Mouse (Mus musculus): ENCODE data around the gene Capn15. TPM values are rescaled to one million over a fixed set of nuclear protein-coding genes. Genes with fewer than 3 reads are reported as not detected.

The Capn15 gene
- total RNA-seq, 2 experiments from 2014 or later = 6.1 to 8.5 TPM

DNA sequence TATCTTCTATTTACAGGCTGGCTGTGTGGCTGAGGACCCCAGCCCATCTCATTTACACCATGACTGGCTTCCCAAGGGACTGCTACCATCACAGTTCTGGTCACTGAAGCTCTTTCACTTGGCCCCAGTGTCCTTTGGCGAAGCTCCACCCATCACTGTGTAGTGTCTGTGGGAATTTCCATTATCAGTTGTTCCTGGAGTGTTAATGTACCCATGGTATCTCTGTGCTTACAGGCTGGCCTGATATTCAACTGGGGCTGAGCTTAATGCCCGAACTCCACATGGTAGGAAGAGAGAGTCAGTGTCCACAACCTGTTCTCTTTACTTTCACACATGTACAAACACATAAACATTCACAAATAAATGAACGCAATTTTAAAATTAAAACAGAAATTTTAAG is 7.9 kb upstream of the Capn15 start:
- no peak for DNase-seq

DNA sequence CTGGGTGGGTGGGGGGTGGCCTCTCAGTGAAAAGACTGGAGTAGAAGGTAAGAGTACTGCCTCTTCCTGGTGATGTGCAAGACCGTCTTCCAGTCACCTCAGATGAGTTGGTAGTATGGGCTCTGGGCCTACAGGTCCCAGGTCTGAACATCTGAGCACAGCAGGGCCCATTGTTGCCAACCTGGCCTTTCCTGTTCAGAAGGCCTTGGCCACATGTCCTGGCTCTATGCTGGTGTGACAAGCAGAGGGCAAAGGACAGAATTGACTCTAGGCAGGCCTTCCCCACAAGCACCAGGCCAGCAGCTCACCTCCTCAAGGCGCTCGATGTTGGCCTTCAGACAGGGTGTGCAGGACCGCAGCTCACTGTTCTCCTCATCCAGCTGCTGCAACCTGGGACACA is 6.7 kb upstream of the Capn15 start:
- DNase-seq = no peak

DNA sequence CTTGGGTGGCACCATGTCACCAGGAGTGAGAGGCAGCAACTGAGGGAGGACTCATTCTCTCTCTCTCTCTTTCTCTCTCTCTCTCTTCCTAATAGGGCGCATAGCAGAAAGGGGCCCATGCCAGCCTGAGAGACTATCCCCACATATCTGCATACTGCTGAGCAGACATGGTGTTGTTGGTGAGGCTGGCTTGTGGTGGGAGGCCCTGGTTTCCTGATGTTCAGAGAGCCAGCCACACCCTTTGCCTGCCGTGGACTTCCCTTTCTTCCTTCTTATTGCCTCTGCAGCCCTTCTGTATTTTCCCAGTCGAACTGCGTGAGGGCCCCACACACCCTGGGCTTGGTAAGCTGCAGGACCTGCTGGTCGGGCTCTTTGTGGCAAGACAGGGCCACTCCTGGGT is 4.7 kb upstream of the Capn15 start:
- DNase-seq = no peak

DNA sequence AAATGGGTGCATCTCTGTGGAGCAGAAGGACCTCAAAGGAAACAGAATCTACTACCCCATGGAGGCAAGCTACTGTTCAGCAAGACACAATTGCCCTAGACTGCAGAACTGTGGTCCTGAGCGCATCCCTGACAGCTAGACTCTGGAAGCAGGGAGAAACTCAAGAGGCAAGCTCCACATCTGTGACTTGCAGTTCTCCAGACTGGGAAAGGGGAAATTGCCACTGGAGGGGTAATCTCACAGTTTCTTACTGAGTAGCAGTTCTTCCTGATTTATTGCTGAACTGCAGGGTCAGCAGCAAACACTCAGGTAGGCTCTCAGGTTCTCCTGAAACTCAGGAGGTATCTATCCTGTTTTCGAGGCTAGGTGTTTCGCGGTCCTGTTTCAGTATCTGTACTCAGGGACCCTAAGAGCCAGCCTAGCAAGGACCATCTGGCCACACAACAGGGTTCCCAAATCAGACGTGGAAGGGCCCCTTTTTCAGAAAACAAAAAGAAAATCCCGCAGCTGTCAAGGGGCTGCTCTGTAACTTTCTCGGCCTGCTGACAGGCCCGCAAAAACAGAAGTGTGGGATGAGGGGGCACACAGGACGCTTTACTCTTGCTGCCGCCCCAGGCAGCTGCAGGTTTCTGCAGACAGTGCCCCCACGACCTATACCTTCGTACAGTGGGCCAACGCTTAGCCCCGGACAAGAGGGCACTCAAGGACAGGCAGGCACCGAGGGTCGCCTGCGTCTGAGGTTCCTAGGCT is 865 bp downstream of the Capn15 start:
- no peak for DNase-seq

DNA sequence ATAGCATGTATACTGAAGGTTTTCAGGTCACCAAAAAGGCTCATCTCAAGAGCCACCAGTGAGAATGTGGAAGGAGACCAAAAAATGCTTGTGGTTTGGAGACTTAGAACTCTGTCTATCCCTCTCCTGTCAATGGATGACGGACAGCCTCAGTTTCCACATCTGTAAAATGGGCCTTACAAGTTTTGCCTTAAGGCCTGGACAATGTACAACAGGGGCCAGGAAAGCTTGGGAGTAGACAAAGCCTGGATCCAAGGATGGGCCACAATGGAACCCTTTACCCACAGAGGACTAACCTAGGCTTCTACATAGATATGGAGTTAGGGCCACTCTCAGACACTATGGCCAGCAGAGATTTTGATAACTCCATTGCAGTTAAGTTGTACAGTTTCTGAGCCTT is 1.5 kb downstream of the Capn15 start:
- DNase-seq = no peak

DNA sequence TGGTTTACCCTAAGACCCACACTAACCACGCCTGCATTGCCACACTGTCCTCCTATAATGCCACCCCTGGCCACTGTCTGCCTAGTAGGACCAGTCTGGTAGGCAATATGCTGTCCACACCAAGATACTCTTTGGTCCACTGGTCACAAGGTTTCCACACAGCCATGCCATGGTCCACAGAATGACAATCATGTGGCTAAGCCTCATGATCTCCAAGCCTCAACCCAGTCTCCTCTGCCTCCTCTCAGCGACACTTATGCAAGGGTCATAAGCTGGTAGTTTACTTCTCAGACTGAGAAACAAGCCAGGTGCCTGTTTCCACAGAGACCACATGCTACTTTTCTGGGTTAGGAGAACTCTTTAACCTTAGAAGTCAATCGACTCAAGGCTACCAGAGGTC is 2.7 kb downstream of the Capn15 start:
- no peak for DNase-seq

DNA sequence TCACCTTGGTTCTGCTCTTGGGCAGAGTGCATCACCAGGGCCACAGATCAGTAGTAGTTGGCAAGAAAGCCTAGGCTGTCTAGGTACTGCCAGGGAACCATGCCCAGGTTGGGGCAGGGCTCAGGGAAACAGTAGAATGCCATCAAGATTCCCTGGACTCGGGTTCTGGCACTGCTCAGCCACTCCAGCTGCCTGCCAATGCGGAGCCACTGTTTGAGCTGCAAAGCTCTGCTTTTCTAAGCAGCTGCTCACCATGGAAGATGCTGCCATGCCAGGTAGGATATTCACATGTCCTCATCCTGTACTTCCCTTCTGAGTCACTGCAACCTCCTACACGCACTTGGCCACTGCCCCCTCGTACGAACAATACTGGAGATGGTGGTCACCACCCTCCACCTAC is 4.7 kb downstream of the Capn15 start:
- DNase-seq = peak; percentile 66 to 74

DNA sequence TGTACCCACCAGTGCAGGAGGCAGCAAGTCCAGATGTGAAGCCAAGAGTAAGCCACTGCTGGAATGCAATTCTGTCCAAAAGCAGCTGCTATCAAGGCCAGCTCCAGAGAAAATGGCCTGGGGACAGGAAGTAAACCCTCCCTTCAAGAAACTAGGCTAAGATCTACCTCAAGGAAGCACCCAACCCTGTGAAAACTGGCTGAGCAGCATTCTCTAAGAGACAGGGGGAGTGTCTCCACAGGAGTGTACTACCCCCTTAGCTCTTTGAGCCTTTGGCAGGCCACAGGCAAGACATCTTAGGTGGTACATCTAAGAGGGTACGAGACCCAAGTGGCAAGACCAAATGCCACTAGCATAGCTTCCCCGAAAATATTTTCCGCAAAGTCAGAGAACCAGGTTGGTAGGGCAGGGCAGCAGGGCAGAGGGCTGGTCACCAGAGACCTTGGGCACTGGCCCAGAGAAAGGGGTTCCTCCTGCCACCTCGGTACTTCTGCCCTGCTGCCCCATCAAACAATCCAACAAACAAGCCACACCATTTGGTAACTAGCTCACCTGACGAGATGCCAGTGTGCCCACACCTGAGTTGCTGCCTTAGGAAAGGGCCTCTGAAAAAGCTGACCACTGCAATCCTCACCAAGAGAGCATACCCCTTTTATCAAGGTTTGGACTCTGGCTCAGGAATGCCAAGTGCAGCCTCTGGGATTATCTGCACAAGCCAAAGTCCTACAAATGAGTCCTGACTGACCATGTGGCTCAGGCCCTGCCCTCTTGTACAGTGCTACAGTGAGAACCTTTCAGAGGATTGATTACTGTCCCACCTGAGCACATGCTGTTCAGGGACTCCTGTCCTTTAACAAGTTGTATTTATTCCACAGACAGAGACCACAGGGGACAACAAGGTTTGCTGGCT is 5.5 kb downstream of the Capn15 start:
- no peak for DNase-seq

DNA sequence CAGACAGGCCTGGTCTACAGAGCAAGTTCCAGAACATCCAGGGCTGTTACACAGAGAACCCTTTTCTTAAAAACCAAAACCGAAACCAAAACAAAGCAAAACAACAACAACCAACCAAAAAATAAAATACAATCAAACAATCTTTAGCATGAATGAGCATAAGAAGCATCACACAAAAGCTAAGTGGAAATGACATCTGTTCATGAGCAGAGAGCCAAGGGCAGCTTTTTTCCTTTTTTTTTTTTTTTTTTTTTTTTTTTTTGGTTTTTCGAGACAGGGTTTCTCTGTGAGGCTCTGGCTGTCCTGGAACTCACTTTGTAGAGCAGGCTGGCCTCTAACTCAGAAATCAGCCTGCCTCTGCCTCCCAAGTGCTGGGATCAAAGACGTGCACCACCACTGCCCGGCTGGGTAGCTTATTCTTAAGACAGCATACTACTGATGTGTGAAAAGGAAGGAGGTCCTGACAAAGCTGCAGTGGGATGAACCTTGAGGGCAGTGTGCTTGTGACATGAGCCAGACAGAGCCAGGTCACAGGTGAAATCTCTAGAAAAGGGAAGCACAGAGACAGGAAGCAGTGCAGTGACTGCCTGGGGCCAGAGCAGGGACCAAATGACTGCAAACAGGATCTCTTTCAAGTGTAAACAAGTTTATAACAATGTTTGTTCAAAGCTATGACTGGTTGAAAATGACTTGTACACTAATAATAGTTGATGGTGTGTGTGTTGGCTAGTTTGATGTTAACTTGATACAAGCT is 14.5 kb downstream of the Capn15 start:
- DNase-seq = no peak

DNA sequence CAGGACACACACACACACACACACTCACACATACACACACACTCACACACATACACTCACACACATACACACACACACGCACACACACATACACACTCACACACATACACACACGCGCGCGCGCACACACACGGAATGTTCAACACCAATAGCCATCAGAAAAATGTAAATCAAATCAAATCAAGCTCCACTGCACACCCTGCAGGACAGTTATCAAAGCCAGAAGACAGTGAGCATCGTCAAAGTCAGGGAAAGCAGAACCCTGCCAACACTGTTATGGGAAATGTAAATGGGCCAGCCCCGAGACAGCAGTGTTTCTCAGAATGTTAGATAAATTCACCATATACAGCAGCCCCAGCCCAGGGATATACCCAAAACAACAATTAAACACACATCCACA is 15.1 kb downstream of the Capn15 start:
- DNase-seq = no peak

DNA sequence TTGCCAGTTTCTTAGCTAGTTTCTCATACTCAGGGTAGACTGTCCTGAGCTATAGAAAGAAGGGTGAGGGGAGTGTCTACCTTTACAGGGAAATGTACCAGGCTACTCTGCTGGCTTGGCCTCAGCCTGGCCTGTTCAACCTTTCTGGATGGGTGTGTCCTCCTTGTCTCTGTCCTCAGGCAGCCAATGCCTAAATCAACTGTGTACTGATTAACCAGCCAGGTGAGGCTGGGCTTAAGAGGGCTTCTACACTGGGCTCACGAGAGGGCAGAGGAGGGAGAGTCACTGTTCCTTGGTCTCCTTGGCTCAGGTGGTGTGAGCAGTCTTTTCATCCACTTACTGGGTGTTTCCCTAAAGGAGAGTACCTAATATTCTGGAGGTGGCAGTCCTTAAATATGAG is 17.4 kb downstream of the Capn15 start:
- no peak for DNase-seq

DNA sequence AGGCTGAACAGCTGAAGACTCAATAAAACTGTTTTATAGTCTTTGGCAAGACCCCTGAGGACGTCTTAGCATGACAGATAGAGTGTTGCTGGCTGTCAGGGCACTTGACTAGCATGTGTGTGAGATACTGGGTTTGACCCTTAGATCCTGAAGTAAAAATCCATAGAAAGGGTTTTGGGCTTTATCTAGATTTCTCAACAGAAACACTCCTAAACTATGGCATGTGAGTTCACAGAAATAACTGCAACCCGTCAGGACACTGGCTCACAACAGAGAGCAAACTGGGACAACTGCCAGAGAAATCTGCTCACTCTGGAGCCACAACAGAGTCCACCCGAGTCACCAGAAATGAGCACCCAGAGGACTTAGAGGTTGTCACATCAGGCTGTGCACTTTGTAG is 17.9 kb downstream of the Capn15 start:
- peak; percentile 46 to 47 for DNase-seq

DNA sequence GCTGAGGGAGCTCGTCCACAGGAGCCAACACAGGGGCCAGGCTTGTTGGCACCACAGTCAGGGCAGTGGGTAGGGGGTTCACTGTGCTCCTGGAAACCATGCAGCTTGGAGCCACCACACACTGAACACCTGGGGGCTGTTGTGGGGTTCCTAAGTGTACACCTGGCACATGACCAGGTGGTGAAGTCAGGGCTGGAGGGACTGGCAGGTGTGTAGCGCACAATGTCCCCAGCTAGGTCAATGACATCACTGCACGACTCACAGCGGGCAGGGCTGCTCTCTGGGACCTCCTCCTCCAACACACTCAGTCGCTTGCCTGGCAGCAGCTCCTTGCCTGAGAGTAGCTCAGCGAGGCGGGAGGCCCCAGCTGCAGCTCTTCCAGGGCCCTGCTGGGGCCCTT is 21.3 kb downstream of the Capn15 start:
- DNase-seq = no peak

DNA sequence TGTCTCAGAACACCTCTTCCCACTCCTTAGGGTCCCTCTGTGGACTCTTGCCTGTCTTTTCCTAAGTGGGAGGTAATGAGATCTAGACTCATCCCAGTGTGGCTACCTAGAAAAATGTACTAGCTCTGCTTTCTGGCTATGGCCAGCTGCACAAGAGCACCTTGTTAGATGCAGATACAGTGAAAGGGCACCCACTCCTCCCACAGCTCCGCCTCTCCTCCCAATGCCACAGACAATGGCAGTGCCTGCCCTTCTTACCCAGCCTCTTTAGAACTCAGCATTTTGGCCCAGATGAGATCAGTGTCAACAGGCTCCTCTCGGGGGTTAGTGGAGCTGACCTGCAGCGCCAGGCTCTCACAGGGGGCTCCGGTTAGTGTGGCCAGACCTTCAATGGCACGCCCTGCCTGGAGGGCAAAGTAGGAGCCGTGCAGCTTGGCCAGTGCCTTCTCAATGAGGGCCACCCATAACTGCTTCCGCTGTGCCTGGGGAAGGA is 23.1 kb downstream of the Capn15 start:
- DNase-seq = no peak

DNA sequence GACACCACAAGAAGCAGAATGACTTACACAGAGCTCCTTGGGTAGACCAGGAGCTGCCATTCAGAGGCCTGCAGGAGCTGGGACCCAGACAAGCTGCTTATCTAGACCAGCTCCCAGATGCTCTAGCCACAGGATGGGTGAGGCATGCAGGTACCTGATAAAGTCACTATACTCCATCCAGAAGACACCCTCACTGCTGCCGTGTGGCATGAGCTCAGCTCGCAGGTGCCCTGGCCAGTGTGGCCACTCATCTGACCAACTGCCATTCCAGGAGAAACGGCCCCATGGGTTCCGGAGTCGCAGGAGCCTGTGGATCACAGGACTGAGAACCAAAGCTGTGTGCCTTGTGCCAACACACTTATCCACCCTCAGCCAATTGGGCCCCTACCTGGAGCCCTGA is 24.0 kb downstream of the Capn15 start:
- DNase-seq = no peak

DNA sequence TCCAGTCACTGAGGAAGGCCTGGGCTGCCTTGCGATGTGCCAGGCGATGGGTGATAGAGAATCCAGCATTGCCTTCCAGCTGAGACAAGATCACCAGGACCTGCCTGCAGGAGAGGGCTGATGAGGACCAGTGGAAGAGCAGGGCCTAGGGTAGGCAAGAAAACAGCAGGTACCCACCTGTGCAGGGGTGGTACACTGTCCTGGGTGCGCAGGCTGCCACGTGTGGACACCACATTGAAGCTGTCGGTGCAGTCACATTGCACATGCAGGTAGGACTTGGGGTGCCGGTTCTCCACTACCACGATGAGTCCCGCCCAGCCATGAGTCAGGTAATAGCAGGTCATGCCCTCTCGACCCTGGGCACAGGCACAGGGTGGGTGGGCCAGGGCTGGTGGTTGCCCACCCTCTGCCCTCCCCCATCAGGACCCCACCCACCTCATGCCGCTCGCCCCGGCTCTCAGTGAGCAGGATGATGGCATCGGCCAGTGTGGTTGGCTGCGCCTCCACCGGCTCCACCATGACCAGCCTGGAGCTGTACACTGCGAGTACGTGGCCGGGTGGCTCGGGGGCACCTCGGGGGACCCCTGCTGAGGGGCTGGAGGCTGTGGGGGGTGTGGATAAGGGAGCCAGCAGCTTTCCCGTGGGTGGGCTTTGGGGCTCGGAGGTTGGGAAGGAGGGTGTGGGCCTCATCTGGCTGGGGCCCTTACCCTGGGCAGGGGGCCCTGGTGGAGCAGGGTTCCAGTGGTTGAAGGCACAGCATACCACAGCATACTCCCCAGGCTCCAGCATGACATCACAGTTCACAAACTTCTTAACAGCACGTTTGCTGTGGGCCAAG is 25.7 kb downstream of the Capn15 start:
- DNase-seq = no peak

DNA sequence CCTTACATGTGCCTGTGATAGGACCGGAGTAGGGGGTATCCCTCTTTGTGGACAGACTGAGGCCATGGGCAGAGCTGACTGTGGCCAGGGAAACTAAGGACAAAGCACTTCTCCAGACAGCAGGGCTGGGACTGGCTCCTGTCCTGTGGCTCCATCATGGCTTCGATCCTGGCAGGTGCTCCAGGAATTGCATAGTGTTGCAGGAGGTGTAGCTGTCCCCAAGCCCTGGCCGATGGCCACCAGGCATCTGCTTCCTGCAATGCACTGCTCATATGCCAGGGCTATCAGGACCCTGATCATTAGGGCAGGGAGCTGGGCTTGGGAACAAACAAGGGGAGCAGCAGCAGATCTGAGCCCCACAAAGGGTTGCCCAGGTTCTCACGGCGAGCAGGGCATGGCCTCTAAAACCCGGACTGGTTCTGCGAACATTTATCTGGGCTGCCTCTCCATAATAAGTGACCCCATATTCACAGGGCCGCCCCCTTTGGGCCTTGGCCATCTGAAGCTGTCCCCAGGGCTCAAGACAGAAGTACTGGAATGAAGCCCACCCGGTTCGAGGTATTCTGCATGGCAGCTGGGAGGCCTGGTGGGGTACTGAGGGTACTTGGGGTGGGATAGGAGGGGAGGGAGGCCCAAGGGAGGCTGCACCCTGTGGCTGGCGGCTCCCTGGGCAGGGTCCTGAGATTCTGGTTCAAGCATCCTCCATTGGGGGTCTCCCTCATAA is 26.7 kb downstream of the Capn15 start:
- DNase-seq = no peak

DNA sequence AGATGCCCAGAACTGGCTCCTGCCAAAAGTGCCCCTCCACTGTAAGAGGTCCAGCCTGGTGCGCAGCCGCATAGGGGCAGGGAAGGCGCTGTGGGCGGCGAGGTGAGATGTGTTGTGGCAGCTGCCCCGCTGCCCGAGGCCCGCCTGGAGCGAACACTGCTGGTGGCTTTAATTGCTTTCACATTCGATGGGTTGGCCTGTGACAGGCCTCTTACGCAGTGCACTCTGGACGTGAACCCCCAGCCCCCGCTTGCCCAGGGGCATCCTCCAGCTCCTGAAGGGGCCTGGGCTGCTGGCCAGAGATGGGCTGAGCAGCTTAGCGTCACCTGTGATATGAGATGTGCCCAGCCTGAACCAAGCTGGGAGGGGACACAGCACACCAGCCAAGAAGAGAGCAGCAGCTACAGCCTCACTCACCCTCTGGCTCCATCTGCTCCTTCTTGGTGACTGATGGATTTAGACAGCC is 28.0 kb downstream of the Capn15 start:
- no peak for DNase-seq

DNA sequence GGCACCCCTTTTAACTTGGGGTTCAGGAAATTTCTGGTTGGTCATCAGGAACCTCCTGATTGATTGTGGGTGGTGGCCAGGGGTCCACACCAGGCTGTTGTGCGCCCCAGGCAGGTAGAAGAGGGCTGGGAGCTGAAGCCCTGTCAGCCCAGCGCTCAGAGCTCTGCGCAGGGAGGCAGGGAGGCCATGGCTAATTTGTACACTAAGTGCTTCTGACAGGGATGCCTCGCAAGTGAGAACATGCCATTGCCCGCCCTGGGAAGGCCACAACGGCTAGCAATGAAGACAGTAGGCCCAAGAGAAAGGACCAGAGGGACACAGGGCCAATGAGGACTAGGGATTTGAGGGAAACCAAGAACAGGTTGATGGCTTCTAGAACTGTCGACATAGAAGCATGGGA is 29.0 kb downstream of the Capn15 start:
- DNase-seq = no peak

DNA sequence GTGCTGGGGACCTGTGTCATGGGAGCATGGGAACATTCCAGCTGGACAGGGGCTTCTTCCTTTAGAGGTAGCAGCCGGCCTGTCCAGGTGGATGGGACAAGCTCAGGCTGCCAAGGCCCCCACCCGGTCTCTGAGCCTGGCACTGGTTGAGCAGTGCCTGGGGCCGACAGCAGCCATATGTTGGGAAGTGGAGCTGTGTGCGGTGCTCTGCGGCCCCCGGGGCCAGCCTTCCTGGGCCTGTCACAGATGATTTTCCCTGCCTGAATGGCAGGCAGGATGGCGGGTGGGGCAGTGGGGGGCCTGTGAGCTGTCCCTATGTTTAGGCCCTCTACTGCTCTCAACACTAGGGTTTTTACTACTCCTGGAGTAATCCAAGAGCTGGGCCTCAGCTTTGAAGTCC is 29.4 kb downstream of the Capn15 start:
- no peak for DNase-seq

DNA sequence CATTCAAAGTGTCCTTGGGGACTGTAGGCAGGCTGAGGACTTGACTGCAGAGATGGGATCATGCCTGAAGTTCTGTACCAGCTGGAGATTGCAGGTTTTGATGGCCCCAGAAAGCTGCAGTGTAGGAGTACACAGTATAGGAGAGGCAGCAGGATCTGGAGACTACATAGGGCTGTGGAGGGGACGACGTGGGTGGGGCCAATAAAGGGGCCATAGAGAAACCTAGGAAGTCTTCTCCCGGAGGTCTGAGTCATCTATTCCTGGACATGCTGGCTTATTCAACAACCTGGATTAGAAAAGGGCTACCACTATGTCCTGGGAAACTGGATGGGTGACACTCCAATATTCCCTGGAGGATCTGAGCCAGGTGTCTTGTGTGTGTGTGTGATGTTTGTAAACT is 29.9 kb downstream of the Capn15 start:
- no peak for DNase-seq
